Mouse (Mus musculus) embryonic stem cell, embryonic (primary cell): ENCODE results near the gene Tmem189.

Source experiments
- CTCF ChIA-PET, 4 experiments: fragments of 300-600 bp in 2 of 4; fragments of 350-600 bp in 2 of 4; sonication (Branson Sonifier 250); formaldehyde crosslinking; loops; one replicate each; lab custom pipeline; 2022; ENCODE audit warnings: inconsistent platforms in 2 of 4; lab: Charles Lee
- POLR2A ChIA-PET, 4 experiments: fragments of 300-600 bp in 2 of 4; fragments of 350-600 bp in 2 of 4; sonication (Branson Sonifier 250); formaldehyde crosslinking; loops; one replicate each; lab custom pipeline; 2022; ENCODE audit warnings: antibody characterized with exemption in 4 of 4, inconsistent platforms in 1 of 4; lab: Charles Lee

The Tmem189 gene

DNA sequence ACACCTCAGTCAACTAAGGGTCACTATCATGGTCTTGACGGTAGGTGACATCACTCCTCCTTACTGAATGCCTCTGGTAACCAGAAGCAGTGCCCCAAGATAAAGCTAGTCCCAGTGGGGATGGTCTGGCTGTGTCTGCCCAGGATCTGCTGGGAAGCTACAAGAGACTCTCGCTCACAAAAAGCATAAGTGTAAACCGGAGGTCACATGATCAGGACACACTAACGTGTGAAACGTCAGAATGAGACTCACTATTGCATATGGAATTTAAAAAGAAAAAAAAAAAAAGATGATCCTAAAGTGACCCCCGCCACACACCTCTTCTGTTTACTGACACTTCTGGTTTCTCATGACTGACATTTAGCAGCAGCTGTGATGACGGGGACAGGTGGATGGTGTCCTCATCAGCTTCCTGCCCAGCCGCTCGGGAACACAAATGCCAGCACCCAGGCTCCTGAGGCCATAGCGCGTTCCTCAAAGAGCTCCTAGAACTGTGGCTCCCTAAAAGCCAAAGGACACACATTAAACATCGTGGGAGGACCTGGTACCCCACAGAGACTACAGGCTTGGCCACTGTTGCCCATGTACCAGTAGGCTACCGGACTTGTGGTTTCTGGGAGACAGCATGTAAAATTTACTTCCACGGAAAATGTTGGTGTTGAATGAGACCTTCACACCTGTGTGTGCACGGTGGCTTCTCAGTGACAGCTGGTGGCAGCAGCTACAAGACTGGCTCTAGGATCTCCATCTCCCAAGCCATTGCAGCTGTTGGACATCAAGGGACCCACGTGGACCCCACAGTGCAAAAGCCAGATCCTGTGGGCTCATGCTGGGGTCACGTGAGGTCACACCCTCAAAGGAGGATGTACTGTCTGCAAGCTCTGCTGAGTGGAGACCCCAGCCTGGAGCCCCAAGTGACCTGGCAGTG, 83.5 kb downstream of the Tmem189 start:
- POLR2A ChIA-PET = interaction anchor here (0.6 to 6.1 kb wide), 39 partner anchors 9 to 534 kb away, joined by 3 to 74 read pairs (median 4); partner anchors contain the start of genes Snai1 (in 4 of the 4), B4galt5 (in 1 of the 4) and Slc9a8 (in 1 of the 4)
- CTCF ChIA-PET = interaction anchor here (0.5 to 8.9 kb wide), 88 partner anchors 8 to 534 kb away, joined by 3 to 244 read pairs (median 4); partner anchors contain the start of genes Snai1 (in 4 of the 4), Pard6b (in 1 of the 4), Rnf114 (in 1 of the 4) and Slc9a8 (in 1 of the 4)

- POLR2A ChIA-PET = interaction anchor here (0.5 to 6.1 kb wide), 41 partner anchors 10 to 533 kb away, joined by 3 to 74 read pairs (median 4); partner anchors contain the start of genes Snai1 (in 4 of the 4), B4galt5 (in 1 of the 4) and Slc9a8 (in 1 of the 4)
- CTCF ChIA-PET = interaction anchor here (0.5 to 8.9 kb wide), 88 partner anchors 9 to 533 kb away, joined by 3 to 244 read pairs (median 4); partner anchors contain the start of genes Snai1 (in 4 of the 4), Pard6b (in 1 of the 4), Rnf114 (in 1 of the 4) and Slc9a8 (in 1 of the 4)
These were observed 84.3 kb downstream of the Tmem189 start for GRCm38 (mm10) chr2:167605178-167605794.

- CTCF ChIA-PET = interaction anchor here (0.7 to 8.9 kb wide), 15 partner anchors 9 to 302 kb away, joined by 3 to 244 read pairs (median 4); partner anchors contain the start of gene Snai1 (in 4 of the 4)
- POLR2A ChIA-PET = interaction anchor here (0.6 to 6.1 kb wide), 10 partner anchors 22 to 71 kb away, joined by 3 to 74 read pairs (median 4); partner anchors contain the start of gene Snai1 (in 4 of the 4)
These were observed 86.6 kb downstream of the Tmem189 start for GRCm38 (mm10) chr2:167602978-167603377.

- CTCF ChIA-PET = interaction anchor here (0.7 to 8.9 kb wide), 12 partner anchors 8 to 183 kb away, joined by 3 to 244 read pairs (median 4); partner anchors contain the start of gene Snai1 (in 3 of the 4)
- POLR2A ChIA-PET = interaction anchor here in 3 of 4 experiments (1.2 to 6.1 kb wide), 5 partner anchors 56 to 70 kb away, joined by 4 to 74 read pairs (median 5); partner anchors contain the start of gene Snai1 (in 1 of the 3)
These were observed 87.3 kb downstream of the Tmem189 start for GRCm38 (mm10) chr2:167602364-167602763.

DNA sequence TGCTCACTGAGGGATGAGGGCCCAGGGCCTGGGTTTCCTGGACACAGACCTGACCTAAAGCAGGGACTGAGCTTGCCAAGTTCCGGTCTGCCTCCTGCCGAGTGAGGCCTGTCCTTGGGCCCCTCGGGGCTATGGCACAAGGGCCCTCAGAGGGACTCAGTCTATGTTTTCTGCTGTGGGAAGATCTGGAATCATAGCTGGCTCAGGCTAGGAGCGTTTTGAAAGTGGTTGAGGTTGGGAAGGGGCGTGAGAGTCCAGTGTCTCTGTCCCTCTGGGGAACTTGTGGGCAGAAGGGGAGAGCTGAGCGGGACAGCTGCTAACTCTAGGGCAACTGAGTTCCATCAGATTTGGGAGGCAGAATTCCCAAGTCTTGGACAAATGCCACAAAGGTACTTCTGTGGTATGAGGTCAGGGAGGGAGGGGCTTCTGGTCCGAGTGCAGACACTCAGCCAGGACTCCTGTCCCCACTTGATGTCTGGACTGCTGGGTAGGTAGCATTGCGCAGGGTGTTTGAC, 89.1 kb downstream of the Tmem189 start:
- ChIA-PET POLR2A (interaction anchor here (0.8 to 3.0 kb wide), 16 partner anchors 10 to 285 kb away, joined by 3 to 14 read pairs (median 4); partner anchors contain the start of gene Snai1 (in 2 of the 4)), CTCF (interaction anchor here in 2 of 4 experiments (0.9 to 8.9 kb wide), 5 partner anchors 63 to 81 kb away, joined by 3 to 244 read pairs (median 7); partner anchors contain the start of gene Snai1 (in 2 of the 2))

DNA sequence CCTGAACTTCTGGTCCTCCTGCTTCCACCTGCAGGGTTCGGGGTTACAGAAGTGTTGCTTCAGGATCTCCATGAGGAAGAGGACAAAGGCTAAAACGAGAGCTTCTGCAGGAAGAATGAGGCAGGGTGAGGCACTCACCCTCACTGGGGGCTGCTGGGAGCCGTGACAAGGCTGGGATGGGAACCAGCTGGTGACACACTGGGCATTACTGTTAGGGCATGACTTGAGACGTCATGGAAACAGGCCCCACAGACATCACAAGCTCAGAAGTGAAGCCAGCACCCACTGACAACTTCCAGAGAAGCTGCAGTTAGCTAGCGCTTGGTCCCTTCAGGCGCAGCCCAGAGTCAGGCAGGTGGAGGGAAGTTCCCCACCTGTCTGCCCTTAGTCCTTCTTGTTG, 89.7 kb downstream of the Tmem189 start:
- POLR2A ChIA-PET = interaction anchor here (0.8 to 3.0 kb wide), 17 partner anchors 9 to 284 kb away, joined by 3 to 14 read pairs (median 4); partner anchors contain the start of gene Snai1 (in 2 of the 4)
- CTCF ChIA-PET = interaction anchor here in 3 of 4 experiments (0.9 to 8.9 kb wide), 8 partner anchors 13 to 80 kb away, joined by 3 to 244 read pairs (median 3); partner anchors contain the start of gene Snai1 (in 2 of the 3)

- CTCF ChIA-PET = interaction anchor here in 3 of 4 experiments (0.8 to 8.9 kb wide), 9 partner anchors 10 to 79 kb away, joined by 3 to 244 read pairs (median 3); partner anchors contain the start of gene Snai1 (in 2 of the 3)
These were observed 90.4 kb downstream of the Tmem189 start for GRCm38 (mm10) chr2:167599195-167599594.

DNA sequence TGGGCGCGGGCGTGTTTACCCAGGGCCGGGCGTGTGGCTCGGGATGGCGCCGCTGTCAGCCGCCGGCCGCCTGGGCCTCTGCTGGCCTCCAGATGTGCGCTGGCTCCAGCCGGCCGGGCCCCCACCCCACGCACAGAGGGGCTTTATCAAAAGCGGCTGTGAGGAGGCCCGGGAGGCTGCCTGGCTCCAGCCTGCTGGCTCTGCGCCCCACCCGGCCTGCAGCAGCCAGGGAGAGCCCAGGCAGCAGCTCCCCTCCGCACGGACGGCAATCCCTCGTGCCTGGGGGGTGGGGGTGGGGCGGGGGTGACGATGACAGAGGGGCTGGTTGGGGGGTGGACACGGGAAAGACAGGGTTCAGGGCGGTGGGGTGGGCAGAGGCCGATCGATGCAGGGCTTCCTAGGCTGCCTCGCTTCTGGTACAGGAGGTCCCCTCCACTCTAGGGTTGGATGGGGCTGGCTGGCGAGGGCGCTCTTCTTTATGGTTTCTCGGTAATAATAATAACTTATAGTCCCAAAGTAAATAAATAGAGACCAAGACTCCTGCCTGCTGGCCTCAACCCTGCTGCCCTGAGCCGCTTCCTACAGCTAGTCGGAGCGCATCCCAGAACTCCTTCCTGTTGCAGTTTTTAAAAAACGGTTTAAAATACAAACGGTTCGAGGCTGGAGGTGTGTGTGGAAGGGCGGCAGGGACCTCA, 92.0 kb downstream of the Tmem189 start:
- ChIA-PET CTCF (interaction anchor here (0.6 to 3.3 kb wide), 12 partner anchors 8 to 86 kb away, joined by 3 to 14 read pairs (median 5); no protein-coding TSS in a partner anchor), POLR2A (interaction anchor here in 3 of 4 experiments (0.6 to 3.5 kb wide), 14 partner anchors 11 to 495 kb away, joined by 3 to 22 read pairs (median 4); partner anchors contain the start of gene Snai1 (in 2 of the 3))

More at GRCm38 (mm10) chr2:167599195-167599594, 90.4 kb downstream of the Tmem189 start:
- POLR2A ChIA-PET = interaction anchor here (0.5 to 3.0 kb wide), 20 partner anchors 10 to 1333 kb away, joined by 3 to 14 read pairs (median 3); partner anchors contain the start of genes Snai1 (in 2 of the 4) and B4galt5 (in 1 of the 4)

DNA sequence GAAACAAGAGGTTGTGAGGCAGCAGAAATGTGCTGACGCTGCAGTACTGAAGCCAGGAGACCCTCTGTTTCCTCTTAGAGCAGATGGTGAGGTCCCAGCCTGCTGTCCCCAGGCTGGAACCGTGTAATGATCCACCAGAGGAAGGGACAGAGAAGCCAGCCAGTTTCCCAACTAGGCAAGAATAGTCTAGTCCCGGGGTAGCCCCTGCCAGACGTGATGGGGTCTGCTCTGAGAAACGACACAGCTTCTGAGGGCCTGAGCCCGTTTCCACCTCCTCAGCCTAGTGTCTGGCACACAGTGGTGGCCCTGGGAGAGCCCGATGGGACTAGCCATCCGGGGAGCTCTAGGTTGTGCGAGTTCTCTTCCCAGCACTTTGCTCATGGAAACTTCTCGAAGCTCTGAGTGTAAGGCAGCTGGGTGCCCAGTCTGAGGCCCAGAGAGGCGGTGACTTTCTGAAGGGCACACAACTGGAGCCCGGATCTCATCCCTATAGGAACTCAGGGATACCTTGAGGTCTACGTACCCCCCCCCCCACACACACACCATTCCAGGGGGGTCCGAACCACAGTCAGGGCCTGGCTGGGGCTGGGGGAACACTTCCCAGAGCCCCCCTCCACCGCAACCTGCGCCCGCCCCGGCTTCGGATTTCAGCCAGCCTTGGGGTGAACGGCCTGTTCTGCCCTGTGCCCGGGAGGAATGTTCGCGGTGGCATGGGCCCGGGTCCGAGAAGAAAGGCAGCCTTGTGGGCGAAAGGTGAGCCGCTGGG, 92.7 kb downstream of the Tmem189 start:
- ChIA-PET CTCF (interaction anchor here (0.6 to 3.3 kb wide), 14 partner anchors 8 to 86 kb away, joined by 3 to 14 read pairs (median 4); no protein-coding TSS in a partner anchor), POLR2A (interaction anchor here in 3 of 4 experiments (0.6 to 3.5 kb wide), 19 partner anchors 10 to 534 kb away, joined by 3 to 22 read pairs (median 3); partner anchors contain the start of genes Snai1 (in 2 of the 3) and Znfx1 (in 1 of the 3))

DNA sequence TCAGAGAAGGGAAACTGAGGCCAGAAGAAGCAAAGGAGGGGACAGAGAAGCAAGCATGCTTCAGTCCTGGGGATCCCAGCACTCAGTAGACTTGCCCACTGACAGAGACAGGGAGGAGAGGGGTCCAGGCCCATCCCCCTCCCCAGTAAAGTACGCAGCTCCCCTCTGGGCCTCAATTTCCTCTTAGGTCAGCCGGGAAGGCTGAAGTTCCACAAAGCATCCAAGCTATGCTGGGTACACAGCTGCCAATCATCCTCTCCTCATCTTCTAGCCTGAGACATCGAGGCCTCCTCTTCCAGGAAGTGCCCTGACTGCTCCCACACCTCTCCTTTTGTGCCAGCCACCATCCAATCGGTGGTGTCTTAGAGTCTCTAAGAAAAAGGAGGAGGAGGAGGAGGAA, 93.4 kb downstream of the Tmem189 start:
- CTCF ChIA-PET = interaction anchor here in 3 of 4 experiments (0.6 to 3.3 kb wide), 12 partner anchors 9 to 299 kb away, joined by 3 to 14 read pairs (median 5); no protein-coding TSS in a partner anchor
- POLR2A ChIA-PET = interaction anchor here (0.6 to 3.5 kb wide), 16 partner anchors 9 to 533 kb away, joined by 3 to 22 read pairs (median 3); partner anchors contain the start of genes Snai1 (in 2 of the 4) and Znfx1 (in 1 of the 4)

GRCm38 (mm10) chr2:167595761-167596171, 93.9 kb downstream of the Tmem189 start:
- ChIA-PET POLR2A (interaction anchor here (0.6 to 3.5 kb wide), 20 partner anchors 9 to 533 kb away, joined by 3 to 22 read pairs (median 3); partner anchors contain the start of genes Snai1 (in 2 of the 4) and Znfx1 (in 1 of the 4)), CTCF (interaction anchor here (0.6 to 3.3 kb wide), 19 partner anchors 9 to 299 kb away, joined by 3 to 14 read pairs (median 6); partner anchors contain the start of gene Snai1 (in 1 of the 4))

GRCm38 (mm10) chr2:167594444-167594934, 95.1 kb downstream of the Tmem189 start:
- POLR2A ChIA-PET = interaction anchor here in 3 of 4 experiments (0.6 to 3.5 kb wide), 14 partner anchors 8 to 731 kb away, joined by 3 to 22 read pairs (median 3); partner anchors contain the start of genes Snai1 (in 1 of the 3) and Ube2v1 (in 1 of the 3)
- CTCF ChIA-PET = interaction anchor here (0.6 to 2.3 kb wide), 12 partner anchors 8 to 405 kb away, joined by 3 to 8 read pairs (median 4); partner anchors contain the start of gene Snai1 (in 1 of the 4)

GRCm38 (mm10) chr2:167593551-167594250, 95.9 kb downstream of the Tmem189 start:
- ChIA-PET POLR2A (interaction anchor here in 2 of 4 experiments (0.8 to 3.5 kb wide), 8 partner anchors 11 to 62 kb away, joined by 3 to 22 read pairs (median 4); partner anchors contain the start of genes Snai1 (in 1 of the 2) and Ube2v1 (in 1 of the 2)), CTCF (interaction anchor here in 2 of 4 experiments (0.8 to 2.3 kb wide), 8 partner anchors 9 to 302 kb away, joined by 3 to 8 read pairs (median 4); partner anchors contain the start of gene Snai1 (in 1 of the 2))
